10 mouse cellular contexts compared by ENCODE assay signal in genomic region chr1:86371997-86372396, GRCm38 (mm10). TPM values are rescaled to one million over a fixed set of nuclear protein-coding genes. Genes with fewer than 3 reads are reported as not detected.
DNase-seq lines count a peak whose midpoint lies in the region; ATAC-seq and TF ChIP-seq lines count a peak whose summit lies in the region.
"Had no signal": no experiment of that assay in that cellular context is flagged by ENCODE, and none has a peak within 500 bp of the region (broad histone marks: within the 10 kb centered on the region; RNA-seq: fewer than 3 reads in every experiment).

No protein-coding gene starts in this region.

- H3K9me3 ChIP-seq in midbrain, embryonic 13.5 days: no peaks in the 10 kb centered on the region
- no peaks in the 10 kb centered on the region for H3K9me3 ChIP-seq in midbrain, embryonic 11.5 days (ENCODE audit: control insufficient read depth, low read length)
- H3K9me3 ChIP-seq in intestine, embryonic 15.5 days: no peaks in the 10 kb centered on the region
- H3K9me3 ChIP-seq in lung, embryonic 16.5 days (ENCODE audit: control insufficient read depth, low read length): no peaks in the 10 kb centered on the region
- H3K9me3 ChIP-seq: limb, embryonic 13.5 days had no signal

- DNase-seq in midbrain, embryonic 11.5 days (ENCODE audit: low spot score, missing footprints): no peak
- peak; percentile 79 for DNase-seq in NIH3T3 (ENCODE audit: low read depth)
- peak; percentile 49 for DNase-seq in right cerebral cortex, postnatal 14 days
- no peak for DNase-seq in layer of hippocampus, adult 9-10 months (ENCODE audit: low spot score)

- H3K4me3 ChIP-seq in midbrain, embryonic 13.5 days (replicated peaks): no peak overlapping the region
- H3K4me3 ChIP-seq in midbrain, embryonic 11.5 days (ENCODE audit: low read depth, low read length): no peak overlapping the region
- H3K4me3 ChIP-seq in embryonic fibroblast, embryonic 13.5 days (ENCODE audit: insufficient read depth, low read length): no peak overlapping the region
- H3K4me3 ChIP-seq in intestine, embryonic 15.5 days (replicated peaks): no peak overlapping the region
- H3K4me3 ChIP-seq in lung, embryonic 16.5 days (ENCODE audit: low read length): no peak overlapping the region
- H3K4me3 ChIP-seq: erythroblast, embryonic 14.5 days; limb, embryonic 13.5 days had no signal

- H3K27ac ChIP-seq in midbrain, embryonic 13.5 days: no peak overlapping the region
- H3K27ac ChIP-seq in midbrain, embryonic 11.5 days (ENCODE audit: low read depth, low read length): no peak overlapping the region
- no peak overlapping the region for H3K27ac ChIP-seq in embryonic fibroblast, embryonic 13.5 days (ENCODE audit: insufficient read depth, low read length)
- H3K27ac ChIP-seq in intestine, embryonic 15.5 days: no peak overlapping the region
- no peak overlapping the region for H3K27ac ChIP-seq in lung, embryonic 16.5 days (ENCODE audit: low read length)
- H3K27ac ChIP-seq: limb, embryonic 13.5 days had no signal

- H3K27me3 ChIP-seq in midbrain, embryonic 13.5 days: no peaks in the 10 kb centered on the region
- no peaks in the 10 kb centered on the region for H3K27me3 ChIP-seq in midbrain, embryonic 11.5 days (ENCODE audit: control insufficient read depth, insufficient read depth, low read length)
- no peaks in the 10 kb centered on the region for H3K27me3 ChIP-seq in intestine, embryonic 15.5 days (replicated peaks)
- no peaks in the 10 kb centered on the region for H3K27me3 ChIP-seq in lung, embryonic 16.5 days (ENCODE audit: control insufficient read depth, insufficient read depth, low read depth, low read length)
- H3K27me3 ChIP-seq: limb, embryonic 13.5 days had no signal

- H3K9ac ChIP-seq in midbrain, embryonic 13.5 days (replicated peaks): no peak overlapping the region
- no peak overlapping the region for H3K9ac ChIP-seq in midbrain, embryonic 11.5 days (ENCODE audit: low read length)
- no peak overlapping the region for H3K9ac ChIP-seq in intestine, embryonic 15.5 days
- no peak overlapping the region for H3K9ac ChIP-seq in lung, embryonic 16.5 days (ENCODE audit: low read length)
- H3K9ac ChIP-seq: limb, embryonic 13.5 days had no signal

- no peak overlapping the region for H3K4me2 ChIP-seq in midbrain, embryonic 13.5 days (replicated peaks)
- no peak overlapping the region for H3K4me2 ChIP-seq in midbrain, embryonic 11.5 days
- H3K4me2 ChIP-seq in intestine, embryonic 15.5 days (replicated peaks): no peak overlapping the region
- H3K4me2 ChIP-seq in lung, embryonic 16.5 days (ENCODE audit: low read depth, low read length): no peak overlapping the region
- H3K4me2 ChIP-seq: limb, embryonic 13.5 days had no signal

- H3K4me1 ChIP-seq in midbrain, embryonic 13.5 days (replicated peaks): no peaks in the 10 kb centered on the region
- no peaks in the 10 kb centered on the region for H3K4me1 ChIP-seq in midbrain, embryonic 11.5 days (ENCODE audit: control insufficient read depth, insufficient read depth, low read length)
- H3K4me1 ChIP-seq in embryonic fibroblast, embryonic 13.5 days (ENCODE audit: control insufficient read depth, insufficient read depth, low read length): no peaks in the 10 kb centered on the region
- no peaks in the 10 kb centered on the region for H3K4me1 ChIP-seq in intestine, embryonic 15.5 days (replicated peaks)
- H3K4me1 ChIP-seq in lung, embryonic 16.5 days (replicated peaks; ENCODE audit: control insufficient read depth, insufficient read depth, low read length): no peaks in the 10 kb centered on the region
- H3K4me1 ChIP-seq: limb, embryonic 13.5 days had no signal

- no peaks in the 10 kb centered on the region for H3K36me3 ChIP-seq in midbrain, embryonic 13.5 days
- no peaks in the 10 kb centered on the region for H3K36me3 ChIP-seq in midbrain, embryonic 11.5 days (ENCODE audit: control insufficient read depth, insufficient read depth, low read length)
- H3K36me3 ChIP-seq in intestine, embryonic 15.5 days: no peaks in the 10 kb centered on the region
- no peaks in the 10 kb centered on the region for H3K36me3 ChIP-seq in lung, embryonic 16.5 days (ENCODE audit: control insufficient read depth, insufficient read depth, low read length)
- H3K36me3 ChIP-seq: limb, embryonic 13.5 days had no signal

- peak; percentile 63; the same call in 1 of the 2 replicates for ATAC-seq in midbrain, embryonic 13.5 days
- ATAC-seq in midbrain, embryonic 11.5 days (ENCODE audit: low FRiP score): no peak
- ATAC-seq in intestine, embryonic 15.5 days: peak; percentile 69
- ATAC-seq in lung, embryonic 16.5 days (ENCODE audit: low read depth): peak; percentile 61; the same call in 1 of the 2 replicates

- WGBS in midbrain, embryonic 13.5 days: 57% methylated on average over 10 of the region's 10 CpGs
- WGBS in midbrain, embryonic 11.5 days: 54% methylated on average over 10 of the region's 10 CpGs
- whole genome bisulfite sequencing in intestine, embryonic 15.5 days: 42% methylated on average over 10 of the region's 10 CpGs
- WGBS in lung, embryonic 16.5 days: 39% methylated on average over 10 of the region's 10 CpGs

- TF ChIP-seq POLR2A in embryonic fibroblast, embryonic 13.5 days (IDR thresholded peaks at IDR 0.05; ENCODE audit: low read depth, low read length): no peak

- peak; percentile 79 for TF ChIP-seq CTCF in embryonic fibroblast, embryonic 13.5 days (IDR thresholded peaks at IDR 0.05; ENCODE audit: borderline replicate concordance, insufficient read depth, low read length)

RNA-seq across cellular contexts. Expression of gene Ncl, which starts 12.8 kb away (rescaled TPM):
- polyA plus RNA-seq in midbrain, embryonic 13.5 days (2015; fragmentation: Nextera tagmentation; extraction: Ambion mirVana): 241 and 244 TPM in 2 replicates
- 339 and 375 TPM in 2 replicates for polyA plus RNA-seq in midbrain, embryonic 11.5 days (2014; fragmentation: Nextera tagmentation; extraction: Ambion mirVana)
- polyA plus RNA-seq in embryonic fibroblast, embryonic 13.5 days (2011; ENCODE audit: insufficient read length, low read depth, missing spikeins): 469 and 498 TPM in 2 replicates
- 424 and 451 TPM in 2 replicates for polyA plus RNA-seq in intestine, embryonic 15.5 days (2015; fragmentation: Nextera tagmentation; extraction: Ambion mirVana)
- 315 and 344 TPM in 2 replicates for polyA plus RNA-seq in lung, embryonic 16.5 days (2015; fragmentation: Nextera tagmentation; extraction: Ambion mirVana)

RNA-seq across cellular contexts. Expression of gene Nmur1, which starts 54.0 kb away (rescaled TPM):
- 0.22 TPM in 1 of 2 replicates, not detected in the other for polyA plus RNA-seq in midbrain, embryonic 13.5 days (2015; fragmentation: Nextera tagmentation; extraction: Ambion mirVana)
- not detected in 2 replicates for polyA plus RNA-seq in midbrain, embryonic 11.5 days (2014; fragmentation: Nextera tagmentation; extraction: Ambion mirVana)
- not detected in 2 replicates for polyA plus RNA-seq in embryonic fibroblast, embryonic 13.5 days (2011; ENCODE audit: insufficient read length, low read depth, missing spikeins)
- polyA plus RNA-seq in intestine, embryonic 15.5 days (2015; fragmentation: Nextera tagmentation; extraction: Ambion mirVana): 0.27 and 0.36 TPM in 2 replicates
- 0.49 and 0.63 TPM in 2 replicates for polyA plus RNA-seq in lung, embryonic 16.5 days (2015; fragmentation: Nextera tagmentation; extraction: Ambion mirVana)
- polyA plus RNA-seq: erythroblast, embryonic 14.5 days; limb, embryonic 13.5 days had no signal

RNA-seq across cellular contexts. Expression of gene Tex44, which starts 54.1 kb away (rescaled TPM):
- not detected in 2 replicates for polyA plus RNA-seq in midbrain, embryonic 13.5 days (2015; fragmentation: Nextera tagmentation; extraction: Ambion mirVana)
- not detected in 2 replicates for polyA plus RNA-seq in midbrain, embryonic 11.5 days (2014; fragmentation: Nextera tagmentation; extraction: Ambion mirVana)
- polyA plus RNA-seq in embryonic fibroblast, embryonic 13.5 days (2011; ENCODE audit: insufficient read length, low read depth, missing spikeins): not detected in 2 replicates
- not detected in 2 replicates for polyA plus RNA-seq in intestine, embryonic 15.5 days (2015; fragmentation: Nextera tagmentation; extraction: Ambion mirVana)
- polyA plus RNA-seq in lung, embryonic 16.5 days (2015; fragmentation: Nextera tagmentation; extraction: Ambion mirVana): not detected in 2 replicates
- polyA plus RNA-seq: erythroblast, embryonic 14.5 days; limb, embryonic 13.5 days had no signal

Comparison
In these comparisons a context has a peak if more than half of its experiments do, and no peak if none do; other contexts are left out.
1. DNase-seq: peak in NIH3T3 (single experiment) and right cerebral cortex, postnatal 14 days (single experiment); none in midbrain, embryonic 11.5 days (single experiment) and layer of hippocampus, adult 9-10 months (single experiment).